Mouse (Mus musculus) stomach, postnatal 0 days (tissue): ENCODE measurements around the gene Gm10663.

ENCODE experiments used
- CTCF ChIP-seq: IDR thresholded peaks from 2 replicates; pipeline ENCODE4 v1.5.1; 2016; ENCODE audit warnings: antibody characterized with exemption, low read depth, mild to moderate bottlenecking, moderate library complexity
- EP300 ChIP-seq: optimal IDR thresholded peaks from 2 replicates; pipeline ENCODE3; 2016; ENCODE audit warnings: antibody characterized with exemption

DNA sequence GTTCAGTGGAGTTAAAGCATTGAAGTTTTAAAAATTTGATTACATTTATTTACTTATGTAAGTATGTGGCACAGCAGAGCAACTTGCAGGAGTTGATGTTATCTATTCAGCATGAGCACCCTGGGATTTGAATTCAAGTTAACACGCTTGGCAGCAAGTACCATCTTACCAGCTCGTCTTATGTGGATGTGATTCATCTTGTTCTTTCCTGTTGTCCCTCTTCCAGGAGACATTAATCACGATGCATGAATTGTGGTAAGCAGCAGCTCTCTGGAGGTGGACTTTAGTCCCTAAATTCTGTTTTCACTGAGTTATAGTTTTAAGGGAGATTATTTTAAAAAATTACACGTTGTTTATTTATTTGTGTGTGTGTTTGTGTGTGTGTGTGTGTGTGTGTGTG is 29.2 kb downstream of the Gm10663 start:
- TF ChIP-seq CTCF (no peak), EP300 (no peak)
